Mouse (Mus musculus) ovary, postnatal 10 days (tissue): ENCODE data around the gene Heatr4.
"Not testable (repeated sequence)": the region's sequence is repeated elsewhere in the genome, so short reads cannot be mapped to it uniquely, and the experiment has no call there.

Experiments
- DNase-seq: peaks from one replicate; pipeline ENCODE4 v3.0.0; 2022; ENCODE audit warnings: low spot score

Gene Heatr4

GRCm38 (mm10) chr12:83938592-83938991 is 46.1 kb downstream of the Heatr4 start:
- not testable (repeated sequence) for DNase-seq

- DNase-seq: no peak
Observed at GRCm38 (mm10) chr12:83937600-83937999, 47.1 kb downstream of the Heatr4 start.

GRCm38 (mm10) chr12:83929186-83929804 is 55.4 kb downstream of the Heatr4 start:
- DNase-seq: no peak

GRCm38 (mm10) chr12:83927747-83928146 is 56.9 kb downstream of the Heatr4 start:
- DNase-seq: no peak

- DNase-seq: no peak
Observed at GRCm38 (mm10) chr12:83926061-83926460, 58.6 kb downstream of the Heatr4 start.

GRCm38 (mm10) chr12:83925160-83925703 is 59.4 kb downstream of the Heatr4 start:
- DNase-seq: no peak

- DNase-seq: no peak
Observed at GRCm38 (mm10) chr12:83924332-83924731, 60.3 kb downstream of the Heatr4 start.

- no peak for DNase-seq
Observed at GRCm38 (mm10) chr12:83923486-83923859, 61.2 kb downstream of the Heatr4 start.

GRCm38 (mm10) chr12:83922724-83923485 is 61.7 kb downstream of the Heatr4 start:
- DNase-seq: no peak

- DNase-seq: peak; percentile 89
Observed at GRCm38 (mm10) chr12:83921535-83922381, 62.9 kb downstream of the Heatr4 start, which contains the start of gene Numb. Numb (minus strand) TSS chr12:83921934.

GRCm38 (mm10) chr12:83920721-83921441 is 63.8 kb downstream of the Heatr4 start:
- DNase-seq: no peak

- DNase-seq: no peak
Observed at GRCm38 (mm10) chr12:83916884-83917283, 67.8 kb downstream of the Heatr4 start.

- no peak for DNase-seq
Observed at GRCm38 (mm10) chr12:83914797-83915196, 69.9 kb downstream of the Heatr4 start.

GRCm38 (mm10) chr12:83914202-83914740 is 70.4 kb downstream of the Heatr4 start:
- no peak for DNase-seq

GRCm38 (mm10) chr12:83910451-83910850 is 74.2 kb downstream of the Heatr4 start:
- DNase-seq: no peak
